Mouse (Mus musculus): ENCODE measurements around the gene Mab21l3.
A peak's percentile ranks its signal among the peaks of the same experiment; 100 is the strongest.

- TF ChIP-seq CTCF (IDR thresholded peaks at IDR 0.05) (no peak), EP300 (IDR thresholded peaks at IDR 0.05) (peak; percentile 49; the same call in 1 of the 2 replicates)
These were observed 17.4 kb downstream of the Mab21l3 start for GRCm38 (mm10) chr3:101831189-101831858.

Data from lung, postnatal 0 days (tissue).